Mouse (Mus musculus): ENCODE measurements around the gene Cmtm7. TPM values are rescaled to one million over a fixed set of nuclear protein-coding genes. Genes with fewer than 3 reads are reported as not detected.
A peak's percentile ranks its signal among the peaks of the same experiment; 100 is the strongest.

The Cmtm7 gene
- polyA plus RNA-seq, 2 experiments: 36.7 to 49.5 TPM

DNA sequence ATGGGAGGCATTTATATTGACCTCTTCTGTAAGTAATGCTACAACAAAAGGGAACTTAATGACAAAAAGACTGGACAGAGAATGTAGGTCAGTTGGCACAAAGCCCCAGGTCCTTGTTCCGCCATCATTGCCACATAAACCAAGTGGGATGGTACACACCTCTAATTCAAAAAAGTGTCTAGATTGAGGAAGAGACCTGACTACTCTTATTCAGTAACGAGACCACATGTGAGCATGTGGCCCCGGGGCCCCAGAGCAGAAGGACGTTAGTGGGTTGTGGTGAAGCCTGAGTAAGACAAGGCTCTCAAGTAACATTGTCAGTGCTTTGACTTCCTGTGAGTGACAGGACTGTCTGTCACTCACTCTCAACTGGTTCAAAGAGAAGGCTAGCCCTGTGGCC is 11.4 kb downstream of the Cmtm7 start:
- Histone ChIP-seq H3K9me3 (ENCODE audit: control insufficient read depth, low read length) (no peaks in the 10 kb centered on the region), H3K27ac (no peak overlapping the region), H3K9ac (replicated peaks) (no peak overlapping the region), H3K4me3 (ENCODE audit: insufficient read depth in 1 of 2, low read depth in 2 of 2, low read length in 2 of 2) (no peak overlapping the region), H3K27me3 (ENCODE audit: control insufficient read depth, insufficient read depth, low read length) (no peaks in the 10 kb centered on the region), H3K4me1 (replicated peaks; ENCODE audit: control insufficient read depth in 2 of 2, insufficient read depth in 2 of 2, low read length in 1 of 2) (no peaks in the 10 kb centered on the region; a peak in 1 of 4 replicates), H3K4me2 (ENCODE audit: low read depth) (no peak overlapping the region), H3K36me3 (replicated peaks; ENCODE audit: control insufficient read depth, insufficient read depth, low read depth) (no peaks in the 10 kb centered on the region)
- 32% methylated on average over 4 of the region's 4 CpGs for WGBS (ENCODE audit: insufficient replicate concordance)
- no peak for DNase-seq (ENCODE audit: low read depth in 3 of 3, low spot score in 3 of 3)
- no peak for TF ChIP-seq CTCF (IDR thresholded peaks at IDR 0.05; ENCODE audit: low read depth)
- no peak for TF ChIP-seq EP300 (IDR thresholded peaks at IDR 0.05; ENCODE audit: low read depth)
- ATAC-seq (ENCODE audit: insufficient read depth): no peak

DNA sequence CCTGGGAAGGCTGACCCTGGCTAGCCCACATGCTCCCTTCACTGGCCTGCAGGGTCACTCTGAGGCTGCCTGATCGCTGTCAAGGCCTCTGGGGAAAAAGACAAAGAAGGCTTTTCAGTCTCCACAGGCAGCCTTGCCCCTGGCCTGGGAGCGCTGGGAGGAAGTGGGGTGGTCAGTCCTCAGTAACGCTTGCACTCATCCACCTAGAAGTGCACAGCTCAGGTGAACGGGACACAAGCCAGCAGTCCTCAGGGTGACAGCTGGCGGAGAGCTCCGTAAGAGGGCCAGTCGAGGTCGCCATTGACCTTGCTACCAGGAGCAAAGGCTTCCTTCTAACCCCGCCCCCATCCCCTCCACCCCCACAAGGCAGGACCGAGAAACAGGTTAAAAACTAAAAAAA is 13.6 kb downstream of the Cmtm7 start:
- Histone ChIP-seq H3K4me2 (ENCODE audit: low read depth) (no peak overlapping the region), H3K27me3 (ENCODE audit: control insufficient read depth, insufficient read depth, low read length) (no peaks in the 10 kb centered on the region), H3K4me1 (replicated peaks; ENCODE audit: control insufficient read depth in 2 of 2, insufficient read depth in 2 of 2, low read length in 1 of 2) (no peaks in the 10 kb centered on the region), H3K4me3 (ENCODE audit: insufficient read depth in 1 of 2, low read depth in 2 of 2, low read length in 2 of 2) (no peak overlapping the region), H3K9ac (replicated peaks) (no peak overlapping the region), H3K9me3 (ENCODE audit: control insufficient read depth, low read length) (no peaks in the 10 kb centered on the region), H3K27ac (no peak overlapping the region), H3K36me3 (replicated peaks; ENCODE audit: control insufficient read depth, insufficient read depth, low read depth) (no peaks in the 10 kb centered on the region)
- no peak for TF ChIP-seq EP300 (IDR thresholded peaks at IDR 0.05; ENCODE audit: low read depth)
- no peak for TF ChIP-seq CTCF (IDR thresholded peaks at IDR 0.05; ENCODE audit: low read depth)
- WGBS (ENCODE audit: insufficient replicate concordance): 59% methylated on average over 10 of the region's 10 CpGs
- DNase-seq (ENCODE audit: low read depth in 3 of 3, low spot score in 3 of 3) (no peak), ATAC-seq (ENCODE audit: insufficient read depth) (no peak)

DNA sequence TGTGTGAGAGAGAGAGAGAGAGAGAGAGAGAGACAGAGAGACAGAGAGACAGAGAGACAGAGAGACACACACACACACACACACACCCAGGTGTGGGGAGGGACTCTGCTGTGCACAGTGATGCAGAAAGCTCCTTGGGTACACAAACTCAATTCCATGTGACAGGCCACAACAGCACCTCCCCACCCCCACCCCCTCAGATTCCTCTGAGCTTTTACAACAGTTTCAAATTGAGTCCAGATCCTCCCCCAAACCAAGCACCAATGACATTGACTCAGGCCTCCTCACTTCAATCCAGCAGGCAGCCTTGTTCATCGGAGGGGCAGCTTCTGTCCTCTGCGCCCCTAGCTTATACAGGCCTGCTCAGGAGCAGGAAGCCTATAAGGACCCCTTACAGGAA is 14.1 kb downstream of the Cmtm7 start:
- no peak for DNase-seq (ENCODE audit: low read depth in 3 of 3, low spot score in 3 of 3)
- Histone ChIP-seq H3K4me2 (ENCODE audit: low read depth) (no peak overlapping the region), H3K27me3 (ENCODE audit: control insufficient read depth, insufficient read depth, low read length) (no peaks in the 10 kb centered on the region), H3K36me3 (replicated peaks; ENCODE audit: control insufficient read depth, insufficient read depth, low read depth) (no peaks in the 10 kb centered on the region), H3K27ac (no peak overlapping the region), H3K9me3 (ENCODE audit: control insufficient read depth, low read length) (no peaks in the 10 kb centered on the region), H3K9ac (replicated peaks) (no peak overlapping the region), H3K4me3 (ENCODE audit: insufficient read depth in 1 of 2, low read depth in 2 of 2, low read length in 2 of 2) (no peak overlapping the region), H3K4me1 (replicated peaks; ENCODE audit: control insufficient read depth in 2 of 2, insufficient read depth in 2 of 2, low read length in 1 of 2) (no peaks in the 10 kb centered on the region)
- 81% methylated on average over 2 of the region's 2 CpGs for WGBS (ENCODE audit: insufficient replicate concordance)
- TF ChIP-seq EP300 (IDR thresholded peaks at IDR 0.05; ENCODE audit: low read depth): no peak
- TF ChIP-seq CTCF (IDR thresholded peaks at IDR 0.05; ENCODE audit: low read depth): no peak
- ATAC-seq (ENCODE audit: insufficient read depth): no peak

DNA sequence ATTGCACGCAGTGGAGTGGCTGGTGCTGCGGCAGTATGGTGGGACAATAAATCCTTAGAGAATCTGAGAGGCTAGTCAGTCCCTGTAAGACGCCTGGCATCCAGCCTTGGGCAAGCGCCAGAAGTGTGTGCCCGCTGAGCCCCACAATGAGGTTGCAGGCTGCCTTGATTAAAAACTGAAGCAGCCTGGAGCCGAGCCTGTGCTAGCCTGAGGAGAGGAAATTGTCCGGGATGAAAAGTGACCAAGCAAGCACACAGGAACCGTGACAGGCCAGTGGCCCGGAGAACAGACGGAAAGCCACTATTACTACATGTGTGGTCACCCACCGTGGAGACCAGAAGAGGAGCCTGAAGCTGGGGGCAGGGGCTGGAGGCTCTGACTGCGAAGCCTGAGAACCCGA is 14.6 kb downstream of the Cmtm7 start:
- TF ChIP-seq CTCF (IDR thresholded peaks at IDR 0.05; ENCODE audit: low read depth) (no peak), EP300 (IDR thresholded peaks at IDR 0.05; ENCODE audit: low read depth) (no peak)
- no peaks in the 10 kb centered on the region for H3K9me3 ChIP-seq (ENCODE audit: control insufficient read depth, low read length)
- no peak overlapping the region for H3K4me3 ChIP-seq (ENCODE audit: insufficient read depth in 1 of 2, low read depth in 2 of 2, low read length in 2 of 2)
- no peak overlapping the region for H3K9ac ChIP-seq (replicated peaks)
- H3K27me3 ChIP-seq (ENCODE audit: control insufficient read depth, insufficient read depth, low read length): no peaks in the 10 kb centered on the region
- no peak overlapping the region for H3K27ac ChIP-seq
- H3K4me2 ChIP-seq (ENCODE audit: low read depth): no peak overlapping the region
- 74% methylated on average over 13 of the region's 13 CpGs for WGBS (ENCODE audit: insufficient replicate concordance)
- DNase-seq (ENCODE audit: low read depth in 3 of 3, low spot score in 3 of 3): no peak
- no peaks in the 10 kb centered on the region for H3K4me1 ChIP-seq (replicated peaks; ENCODE audit: control insufficient read depth in 2 of 2, insufficient read depth in 2 of 2, low read length in 1 of 2)
- no peak for ATAC-seq (ENCODE audit: insufficient read depth)
- H3K36me3 ChIP-seq (replicated peaks; ENCODE audit: control insufficient read depth, insufficient read depth, low read depth): no peaks in the 10 kb centered on the region

DNA sequence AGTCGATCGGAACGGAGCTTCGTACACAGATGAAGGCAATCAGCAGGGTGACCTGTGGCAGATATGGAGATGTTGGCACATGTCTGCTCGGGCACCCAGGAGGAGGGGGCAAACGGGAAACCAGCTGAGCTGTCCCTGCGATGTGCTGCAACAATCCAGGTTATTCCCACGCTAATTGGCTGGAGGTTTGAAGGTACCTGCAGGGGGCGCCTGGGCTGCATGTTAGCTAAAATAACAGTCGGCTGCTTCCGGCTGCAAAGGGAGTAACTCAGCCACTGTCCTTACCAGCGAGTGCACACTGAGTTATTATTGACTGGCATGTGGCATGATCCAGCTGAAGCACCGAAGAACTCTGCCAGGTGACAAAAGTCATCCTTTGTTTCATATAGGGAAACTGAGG is 18.3 kb downstream of the Cmtm7 start:
- no peak overlapping the region for H3K27ac ChIP-seq
- no peaks in the 10 kb centered on the region for H3K9me3 ChIP-seq (ENCODE audit: control insufficient read depth, low read length)
- no peak overlapping the region for H3K9ac ChIP-seq (replicated peaks)
- TF ChIP-seq CTCF (IDR thresholded peaks at IDR 0.05; ENCODE audit: low read depth): peak; percentile 73
- TF ChIP-seq EP300 (IDR thresholded peaks at IDR 0.05; ENCODE audit: low read depth): no peak
- H3K4me1 ChIP-seq (replicated peaks; ENCODE audit: control insufficient read depth in 2 of 2, insufficient read depth in 2 of 2, low read length in 1 of 2): no peaks in the 10 kb centered on the region
- DNase-seq (ENCODE audit: low read depth in 3 of 3, low spot score in 3 of 3) (no peak), ATAC-seq (ENCODE audit: insufficient read depth) (no peak)
- no peak overlapping the region for H3K4me2 ChIP-seq (ENCODE audit: low read depth)
- WGBS (ENCODE audit: insufficient replicate concordance): 57% methylated on average over 13 of the region's 13 CpGs
- no peaks in the 10 kb centered on the region for H3K27me3 ChIP-seq (ENCODE audit: control insufficient read depth, insufficient read depth, low read length)
- H3K4me3 ChIP-seq (ENCODE audit: insufficient read depth in 1 of 2, low read depth in 2 of 2, low read length in 2 of 2): no peak overlapping the region
- no peaks in the 10 kb centered on the region for H3K36me3 ChIP-seq (replicated peaks; ENCODE audit: control insufficient read depth, insufficient read depth, low read depth)

Data from liver, embryonic 14.5 days (tissue).